Mouse (Mus musculus) cortical plate, adult 2 months (tissue): ENCODE measurements around the gene Pnkd.

Experiments used
- CTCF ChIP-seq: fragments of 200-500 bp; IDR thresholded peaks from 2 replicates; pipeline ENCODE4 v1.5.1; 2011; ENCODE audit warnings: mild to moderate bottlenecking, control low read depth, low read length; ENCODE audit not compliant: insufficient read depth; ENCODE audit errors: extremely low read depth
- POLR2A ChIP-seq: fragments of 200-500 bp; IDR thresholded peaks from 2 replicates; pipeline ENCODE4 v1.6.1; 2011; ENCODE audit warnings: mild to moderate bottlenecking, low read length, control low read depth; ENCODE audit not compliant: insufficient read depth; ENCODE audit errors: extremely low read depth

DNA sequence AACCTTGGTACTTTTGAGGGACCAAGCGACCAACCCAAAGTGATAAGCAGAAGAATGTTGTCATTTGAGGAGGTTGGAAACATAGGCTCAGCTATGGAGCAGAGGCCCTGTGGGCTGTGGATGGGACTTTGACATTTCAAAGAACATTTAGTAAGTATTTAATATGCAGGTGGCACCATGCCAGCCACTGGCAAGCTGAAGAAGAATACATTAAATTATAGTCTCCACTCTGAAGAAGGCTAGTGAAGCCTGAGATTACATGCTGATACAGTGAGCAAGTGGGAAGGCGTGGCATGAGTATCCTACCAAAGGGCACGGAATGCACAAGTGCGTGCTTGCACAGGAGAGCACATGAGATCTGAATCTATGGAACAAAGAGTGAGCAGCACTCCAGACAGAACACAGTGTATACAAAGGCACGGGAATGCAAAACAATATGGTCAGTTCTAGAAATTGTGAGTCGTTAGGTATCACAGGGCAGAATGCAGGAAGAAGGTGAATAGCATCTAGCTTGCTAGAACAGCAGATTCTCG is 45.2 kb downstream of the Pnkd start:
- TF ChIP-seq CTCF = no peak
- TF ChIP-seq POLR2A = no peak
